Mouse (Mus musculus) monocyte, adult 5-6 weeks (primary cell): ENCODE results near the gene Ctrb1. TPM values are rescaled to one million over a fixed set of nuclear protein-coding genes. Genes with fewer than 3 reads are reported as not detected.

Experiments
- ATAC-seq: fragments of 153-309, 156-312 bp; replicated peaks from 2 replicates; pipeline ENCODE4 v1.8.0; 2017; ENCODE audit warnings: mild to moderate bottlenecking; ENCODE audit not compliant: low TSS enrichment, insufficient number of reproducible peaks, severe bottlenecking, poor library complexity, low FRiP score
- total RNA-seq: library from RNA; stranded (forward); fragments of 200-1000, 200-491, 200-594 nt; gene quantifications from 3 replicates; pipeline ENCODE4 v1.2.3, GENCODE M21; 2017

The Ctrb1 gene
- total RNA-seq, 1 experiment from 2014 or later: not detected

DNA sequence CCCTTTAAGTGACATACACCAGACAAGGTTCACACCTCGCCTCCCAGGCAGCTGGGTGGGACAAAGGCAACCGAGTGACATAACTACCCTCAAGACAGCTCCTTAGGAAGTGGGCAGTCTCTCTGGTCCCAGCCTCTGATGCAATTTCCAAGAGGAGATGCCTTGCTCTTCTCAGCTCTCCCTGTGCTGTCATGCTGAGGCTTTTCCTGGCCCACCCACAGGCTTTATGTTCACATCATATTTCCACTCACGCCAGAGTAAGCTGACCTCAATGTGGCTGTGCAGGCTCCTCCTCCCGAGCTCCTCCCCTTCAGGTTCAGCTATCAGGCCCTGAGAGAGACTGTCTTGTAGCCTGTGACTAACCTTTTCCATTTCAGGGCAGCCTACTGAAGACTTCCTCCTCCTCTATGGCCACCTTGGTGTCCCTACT lies 29.3 kb upstream of the Ctrb1 start:
- ATAC-seq: no peak

DNA sequence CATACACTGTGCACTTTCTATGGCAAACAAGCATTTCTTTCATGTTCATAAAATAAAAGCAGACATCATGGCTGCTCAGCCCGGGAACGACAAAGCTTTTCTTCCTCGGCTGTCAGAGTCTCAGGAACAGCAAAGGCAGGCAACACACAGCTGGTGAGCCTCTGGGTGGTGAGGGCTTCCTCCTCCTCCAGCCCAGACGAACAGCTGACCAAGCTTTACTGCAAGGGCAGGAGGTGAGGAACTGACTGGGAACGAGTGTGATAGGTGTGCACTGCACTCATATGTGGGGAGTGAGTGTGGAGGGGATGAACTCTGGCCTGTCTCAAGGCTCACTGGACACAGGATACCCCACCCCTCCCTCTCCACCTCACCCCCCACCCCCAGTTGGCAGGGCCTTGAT lies 28.1 kb upstream of the Ctrb1 start:
- ATAC-seq: no peak

DNA sequence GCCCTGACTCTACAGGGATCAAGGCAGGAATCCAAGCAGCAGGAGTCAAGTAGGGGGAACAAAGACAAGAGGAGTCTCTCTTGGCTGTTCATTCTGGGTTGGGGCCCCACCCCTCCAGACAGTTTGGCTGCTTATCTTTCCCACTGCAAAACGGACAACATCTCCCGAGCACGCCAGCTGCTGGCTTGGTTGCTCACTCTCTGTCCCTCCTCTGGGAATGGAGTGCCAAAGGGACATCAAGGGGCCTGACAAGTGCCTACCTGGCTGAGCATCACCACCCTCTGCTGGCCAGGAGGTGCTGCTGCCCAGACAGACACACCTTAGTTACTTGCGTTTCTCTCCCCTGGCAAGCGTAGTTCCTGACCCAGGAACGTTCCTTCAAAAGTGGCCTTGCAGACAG lies 27.1 kb upstream of the Ctrb1 start:
- ATAC-seq: no peak

DNA sequence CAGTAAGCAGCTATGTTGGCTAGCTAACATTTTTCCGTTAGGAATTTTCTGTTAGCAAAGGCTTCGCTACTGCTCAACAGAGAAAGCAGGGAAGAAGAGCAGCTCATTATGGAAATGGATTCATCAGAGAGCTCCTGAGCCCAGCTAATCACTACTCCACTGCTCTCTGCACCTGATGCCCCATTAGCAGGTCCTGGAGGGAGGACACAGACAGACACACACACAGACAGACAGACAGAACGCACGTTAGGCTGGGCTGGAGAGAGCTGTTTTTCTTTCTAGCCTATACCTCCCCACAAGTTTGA lies 26.6 kb upstream of the Ctrb1 start:
- ATAC-seq: no peak

DNA sequence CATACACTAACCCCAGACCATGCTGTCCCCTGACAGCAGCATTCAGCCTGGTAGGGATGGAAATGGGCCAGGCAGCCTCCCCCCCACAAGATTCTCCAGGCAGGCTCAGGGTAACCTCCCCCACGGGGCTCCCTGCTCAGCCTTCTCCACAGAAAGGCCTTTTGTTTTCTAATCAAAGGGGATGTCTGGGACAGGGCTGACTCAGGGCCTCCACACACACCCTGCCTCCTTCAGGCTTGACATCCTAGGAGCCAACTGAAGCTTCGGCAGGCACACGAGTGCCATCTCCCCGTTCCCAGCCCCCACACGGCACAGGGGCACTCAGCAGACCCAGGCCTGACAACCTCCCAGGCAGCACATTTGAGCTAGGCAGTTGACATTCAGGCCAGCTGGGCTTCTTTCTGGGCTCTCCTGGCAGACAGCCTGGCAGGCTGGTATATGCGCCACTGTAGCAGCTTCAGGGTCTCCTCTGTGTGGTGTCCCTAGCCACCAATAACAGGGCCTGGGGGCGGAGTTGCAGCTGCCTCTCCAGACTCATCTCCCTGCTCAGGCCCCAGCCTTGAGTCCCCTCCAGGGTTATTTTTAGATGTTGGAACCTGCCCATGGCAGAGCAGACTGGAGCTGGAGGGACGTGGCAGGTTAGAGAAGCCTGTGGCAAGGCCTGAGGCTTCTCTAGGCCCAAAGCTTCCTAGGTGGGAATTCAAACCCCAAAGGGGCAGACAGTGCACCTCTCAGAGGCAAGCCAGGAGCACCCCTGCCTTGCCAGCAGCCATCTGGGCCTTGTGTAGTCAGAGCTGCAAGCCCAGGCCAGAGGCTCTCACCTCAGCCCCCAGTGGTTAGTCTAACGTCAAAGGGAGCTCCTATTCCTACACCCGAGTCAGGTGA lies 26.0 kb upstream of the Ctrb1 start:
- ATAC-seq: no peak

DNA sequence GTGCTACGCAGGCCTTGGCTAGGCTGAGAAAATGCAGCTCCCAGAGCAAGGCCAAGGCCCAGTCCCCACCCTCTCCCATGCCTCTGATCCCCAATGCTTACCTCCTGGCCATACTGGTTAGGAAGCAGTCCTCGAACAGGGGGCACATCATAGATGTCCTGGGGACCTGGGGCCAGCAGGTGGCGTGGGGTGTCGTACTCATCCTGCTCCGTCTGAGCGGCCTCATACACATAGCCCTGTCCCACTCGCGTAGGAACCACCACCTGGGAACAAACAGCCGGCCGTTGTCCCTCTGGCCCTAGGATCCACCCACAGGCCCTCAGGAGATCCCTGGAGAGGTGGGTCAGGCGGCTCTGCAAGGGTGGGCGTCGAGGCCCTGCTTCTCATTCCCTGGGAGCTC lies 24.7 kb upstream of the Ctrb1 start:
- no peak for ATAC-seq

DNA sequence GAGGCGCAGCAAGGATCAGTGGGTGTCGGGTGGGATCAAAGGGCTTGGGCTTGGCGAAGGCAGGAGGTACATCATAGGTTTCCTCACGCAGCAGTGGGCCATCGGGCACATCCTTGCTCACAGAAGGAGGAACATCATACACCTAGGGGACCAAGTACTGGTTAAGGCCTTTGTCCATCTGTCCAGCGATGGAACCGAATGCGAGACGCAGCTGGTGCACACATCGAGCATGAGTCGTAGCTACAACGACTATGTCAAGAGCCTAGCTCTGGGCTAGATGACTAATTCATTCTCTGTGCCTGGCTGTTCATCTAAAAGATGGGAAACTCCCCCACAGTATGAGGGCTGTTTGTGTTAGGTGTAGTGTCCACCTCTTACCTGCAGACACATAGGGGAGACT lies 23.5 kb upstream of the Ctrb1 start:
- ATAC-seq: no peak

DNA sequence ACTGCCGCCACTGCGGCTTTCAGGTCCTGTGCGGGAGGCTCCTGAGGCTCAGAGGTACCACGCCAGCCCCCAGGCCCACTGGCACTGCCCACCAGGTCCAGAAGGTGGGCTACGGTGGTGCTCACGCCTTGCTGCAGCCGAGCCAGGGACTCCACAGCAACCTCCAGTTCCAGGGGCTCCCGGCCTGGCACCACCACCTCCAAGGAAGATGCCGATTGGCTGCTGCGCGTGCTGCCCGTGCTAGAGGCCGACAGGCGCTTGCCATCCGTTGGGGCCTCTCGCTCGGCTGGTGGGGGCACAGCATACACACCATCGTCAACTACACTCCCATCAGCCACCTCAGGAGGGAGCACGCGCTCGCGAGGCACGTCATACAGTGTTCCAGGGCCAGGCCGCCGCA lies 23.0 kb upstream of the Ctrb1 start:
- ATAC-seq: no peak

DNA sequence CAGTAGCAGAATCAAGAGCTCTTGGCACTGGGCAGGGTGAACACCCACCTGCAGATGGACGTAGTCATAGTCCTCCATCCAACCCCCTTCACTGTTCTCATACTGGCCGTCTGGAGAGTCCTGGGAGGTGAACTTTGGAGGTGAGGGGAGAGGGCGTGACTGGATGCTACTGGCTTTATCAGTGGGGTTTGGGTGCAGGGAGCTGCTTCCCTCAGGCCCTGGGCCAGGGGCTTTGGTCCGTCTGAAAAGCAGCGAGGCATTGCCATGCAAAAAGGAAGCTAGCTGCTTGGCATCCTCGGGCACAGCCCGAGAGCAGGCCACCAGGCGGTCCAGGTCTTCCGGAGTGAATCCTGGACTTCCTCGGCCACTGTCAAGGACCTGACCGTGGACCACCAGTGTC lies 22.5 kb upstream of the Ctrb1 start:
- no peak for ATAC-seq

DNA sequence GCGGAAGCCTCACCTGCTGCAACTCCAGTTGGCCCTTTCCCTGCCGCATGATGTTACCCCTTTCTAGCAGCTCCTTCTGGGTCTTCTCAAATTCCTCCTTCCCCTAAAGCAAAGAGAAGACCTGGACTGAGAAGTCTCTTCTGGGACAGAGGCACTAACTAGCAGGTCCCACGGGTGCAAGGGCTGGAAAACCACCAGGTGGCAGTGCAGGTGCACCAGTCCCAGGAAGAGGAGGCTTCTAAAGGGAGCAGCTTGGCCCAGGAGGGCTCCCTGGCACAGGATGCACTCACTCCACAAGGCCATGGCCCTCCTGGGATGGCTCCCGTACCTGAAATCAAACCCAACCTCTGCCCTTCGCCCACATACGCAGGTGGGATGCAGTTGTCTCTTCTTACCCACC lies 21.8 kb upstream of the Ctrb1 start:
- no peak for ATAC-seq

DNA sequence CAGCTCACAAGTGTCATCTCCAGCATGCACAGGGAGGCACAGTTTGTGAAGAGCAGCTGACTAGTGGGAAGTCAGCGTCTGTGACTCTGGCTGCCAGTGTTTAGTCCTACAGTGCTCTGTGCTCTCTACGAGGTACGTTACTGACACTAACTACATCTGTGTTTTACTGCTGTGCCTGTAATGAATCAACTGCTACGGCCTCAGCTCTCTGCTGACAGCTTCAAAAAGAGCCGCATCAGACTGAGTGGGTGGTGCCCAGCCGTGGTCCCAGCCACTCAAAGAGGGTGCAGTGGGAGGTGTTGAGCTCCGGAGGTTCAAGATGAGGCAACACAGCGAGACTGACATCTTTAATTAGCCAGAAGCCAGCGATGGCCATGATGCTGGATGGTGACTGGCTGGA lies 21.3 kb upstream of the Ctrb1 start:
- no peak for ATAC-seq

DNA sequence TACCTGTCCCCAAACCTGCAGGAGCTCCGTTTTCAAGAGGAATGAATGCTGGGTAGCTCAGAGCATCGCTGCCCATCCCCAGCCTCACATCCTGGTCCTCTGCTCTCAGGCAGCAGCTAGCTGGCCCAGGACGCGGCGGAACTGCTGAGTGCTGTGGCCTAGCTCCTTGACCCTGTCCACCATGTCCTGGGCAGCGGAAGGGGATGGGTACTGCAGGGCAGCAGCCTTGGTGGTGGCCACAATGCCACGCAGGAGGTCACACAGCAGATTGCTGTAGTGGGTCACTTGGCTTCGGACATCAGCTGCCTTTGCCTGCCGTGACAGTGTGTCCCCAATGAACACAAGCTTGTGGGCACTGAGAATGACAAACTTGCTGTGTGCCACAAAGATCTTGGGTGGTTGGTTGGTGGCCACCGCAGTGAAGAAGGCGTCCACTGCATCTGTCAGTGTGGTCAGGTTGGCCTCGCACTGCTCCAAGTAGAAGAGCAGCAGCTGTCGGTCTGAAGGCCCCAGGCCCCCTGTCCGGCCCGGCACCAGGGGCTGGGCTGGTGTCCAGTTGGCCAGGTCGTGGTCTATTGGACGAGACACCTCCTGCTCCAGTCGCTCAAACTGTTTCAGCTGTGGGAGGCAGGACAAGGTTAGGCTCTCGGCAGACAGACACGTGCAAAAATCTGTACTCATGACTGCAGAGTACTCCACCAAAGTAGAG lies 20.1 kb upstream of the Ctrb1 start:
- no peak for ATAC-seq

DNA sequence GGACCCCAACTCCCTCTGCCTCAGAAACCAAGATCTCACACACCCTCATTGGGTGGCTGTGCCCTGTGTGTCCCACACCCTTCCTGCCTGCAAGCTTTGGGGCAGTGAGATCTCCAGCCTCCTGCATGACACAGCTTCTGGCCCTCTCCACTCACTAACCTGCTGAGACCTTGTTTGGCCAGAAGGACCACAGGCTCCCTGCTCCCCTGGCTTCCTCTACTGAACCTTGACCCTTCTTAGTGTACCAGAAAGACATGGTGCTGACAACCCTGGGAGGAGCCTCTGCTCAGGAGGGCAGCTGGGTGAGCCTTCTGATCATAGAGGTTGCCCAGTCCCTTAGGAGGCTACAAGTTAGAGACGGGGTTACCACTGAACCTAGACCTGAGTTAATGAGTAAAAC lies 18.4 kb upstream of the Ctrb1 start:
- no peak for ATAC-seq

DNA sequence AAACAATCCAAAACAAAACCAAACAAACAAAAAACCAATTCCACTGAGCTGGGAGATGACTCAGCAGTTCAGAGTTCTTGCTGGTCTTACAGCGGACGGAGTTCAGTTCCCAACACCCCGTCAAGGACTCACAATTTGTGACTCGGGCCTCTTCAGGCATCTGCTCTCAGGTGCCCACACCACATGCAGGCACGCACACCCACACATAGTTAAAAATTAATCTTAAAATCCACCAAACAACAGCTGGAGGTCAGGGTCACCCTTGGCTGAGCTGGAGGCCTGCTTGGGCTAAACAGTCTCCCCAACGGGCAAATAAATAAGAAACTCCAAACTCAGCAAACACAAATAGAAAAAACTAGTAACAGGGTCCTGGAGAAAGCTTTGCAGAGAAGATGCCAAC lies 17.5 kb upstream of the Ctrb1 start:
- no peak for ATAC-seq

DNA sequence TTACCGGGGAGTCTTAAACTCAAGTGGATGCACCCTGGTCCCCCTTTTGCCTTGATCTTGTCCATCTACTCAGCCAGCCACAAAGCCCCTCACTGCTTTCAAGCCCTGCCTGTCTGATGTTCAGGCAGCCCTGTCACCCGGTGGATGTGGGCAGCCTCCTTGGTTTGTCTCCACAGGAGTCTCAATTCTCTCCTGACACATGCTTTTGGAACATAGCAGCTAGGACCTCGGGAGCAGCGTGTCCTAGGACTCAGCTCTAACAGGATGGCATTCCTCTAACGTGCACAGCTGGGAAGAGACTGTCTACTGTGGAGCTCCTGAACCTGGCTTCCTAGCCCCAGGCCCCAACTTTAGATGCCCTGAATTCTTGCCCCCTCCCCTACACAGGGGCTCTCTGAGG lies 14.9 kb upstream of the Ctrb1 start:
- no peak for ATAC-seq

DNA sequence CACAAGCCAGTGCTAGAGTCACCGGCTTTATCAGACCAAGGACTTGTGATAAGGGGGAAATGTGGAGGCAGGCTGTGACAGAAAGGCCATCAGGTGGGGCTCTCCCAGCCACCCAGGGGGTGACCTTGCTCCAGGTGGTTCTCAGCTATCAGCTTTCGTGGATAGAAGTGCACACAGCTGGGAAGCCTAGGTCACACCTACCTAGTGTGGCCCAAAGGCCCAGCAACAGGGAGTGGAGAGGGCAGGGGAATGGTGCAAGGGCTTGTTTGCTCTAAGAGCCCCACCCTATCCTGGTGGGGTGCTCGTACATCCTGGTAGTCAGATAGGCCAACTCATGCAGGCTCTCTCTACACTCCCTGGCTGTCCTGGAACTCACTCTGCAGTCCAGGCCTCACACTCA lies 14.4 kb upstream of the Ctrb1 start:
- no peak for ATAC-seq

DNA sequence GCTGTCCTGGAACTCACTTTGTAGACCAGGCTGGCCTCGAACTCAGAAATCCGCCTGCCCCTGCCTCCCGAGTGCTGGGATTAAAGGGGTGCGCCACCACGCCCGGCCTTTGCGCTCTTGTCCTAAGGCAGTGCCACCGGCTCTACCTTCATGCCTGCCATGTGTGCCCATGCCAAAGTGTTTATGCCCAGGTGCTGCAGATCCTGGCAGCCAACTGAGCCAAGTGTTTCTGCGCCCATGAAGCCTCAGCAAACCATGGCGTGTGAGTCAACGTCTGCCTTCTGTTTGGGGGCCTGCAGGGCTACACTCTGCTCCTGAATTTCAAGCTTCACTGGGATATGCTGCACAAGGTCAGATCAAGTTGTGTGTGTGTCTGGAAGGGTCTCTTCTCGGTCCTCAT lies 13.8 kb upstream of the Ctrb1 start:
- ATAC-seq: no peak

DNA sequence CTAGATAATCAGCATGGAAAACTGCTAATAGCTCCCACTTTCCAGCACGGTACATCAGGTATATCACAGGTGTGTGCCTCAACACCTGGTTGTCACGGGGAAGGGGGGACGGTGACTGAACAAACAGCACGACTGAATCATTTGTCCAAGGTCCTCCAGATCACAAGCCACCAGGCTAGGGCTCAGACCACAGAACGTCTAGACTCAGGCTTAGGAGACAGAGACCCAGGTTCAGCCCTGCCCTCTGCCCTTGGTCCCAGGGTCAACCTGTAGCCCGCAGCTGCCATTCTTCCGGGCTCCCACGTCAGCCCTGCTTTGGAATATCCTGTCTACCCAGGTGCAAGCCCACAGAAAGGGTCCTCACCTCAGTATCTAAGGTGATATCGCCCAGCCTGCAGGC lies 10.6 kb upstream of the Ctrb1 start:
- ATAC-seq: no peak

DNA sequence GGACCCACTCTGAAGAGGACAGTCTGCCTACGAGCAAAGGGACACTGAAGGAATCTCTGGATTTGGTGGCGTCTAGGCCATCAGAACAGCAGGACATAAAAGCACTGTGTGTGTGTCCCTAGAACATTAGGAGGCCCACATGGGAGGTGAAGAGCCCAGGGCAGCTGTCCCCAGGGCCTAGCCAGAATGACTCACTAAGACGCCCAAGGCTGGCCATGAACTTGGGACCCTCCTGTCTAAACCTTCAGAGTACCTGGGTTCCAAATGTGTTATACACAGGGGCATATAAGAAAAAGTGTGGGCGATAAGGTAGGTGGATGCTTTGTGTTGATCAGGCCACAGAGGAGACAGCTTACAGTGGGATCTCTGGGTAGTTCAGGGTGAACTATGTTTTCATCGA lies 9.9 kb upstream of the Ctrb1 start:
- no peak for ATAC-seq

DNA sequence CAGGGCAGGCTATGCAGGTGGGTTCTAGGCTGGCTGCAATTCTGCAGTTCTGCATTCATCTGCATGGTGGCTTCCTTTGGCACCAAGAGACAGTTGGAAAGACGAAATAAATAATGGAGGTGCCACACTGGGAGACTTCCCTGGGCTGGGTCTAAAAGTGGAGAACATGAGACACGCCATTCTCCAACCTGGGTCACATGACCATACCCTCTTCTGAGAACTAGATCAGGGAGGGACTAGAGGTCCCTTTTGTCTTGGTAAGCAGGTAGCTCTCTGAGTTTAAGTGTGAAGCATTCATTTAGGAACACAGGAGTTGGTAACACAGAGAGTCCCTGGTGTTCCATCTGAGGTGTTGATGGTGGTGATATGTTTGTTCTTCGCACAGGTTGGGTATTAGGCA lies 9.4 kb upstream of the Ctrb1 start:
- ATAC-seq: no peak
